Mouse (Mus musculus): ENCODE measurements around the gene Nedd9.

DNA sequence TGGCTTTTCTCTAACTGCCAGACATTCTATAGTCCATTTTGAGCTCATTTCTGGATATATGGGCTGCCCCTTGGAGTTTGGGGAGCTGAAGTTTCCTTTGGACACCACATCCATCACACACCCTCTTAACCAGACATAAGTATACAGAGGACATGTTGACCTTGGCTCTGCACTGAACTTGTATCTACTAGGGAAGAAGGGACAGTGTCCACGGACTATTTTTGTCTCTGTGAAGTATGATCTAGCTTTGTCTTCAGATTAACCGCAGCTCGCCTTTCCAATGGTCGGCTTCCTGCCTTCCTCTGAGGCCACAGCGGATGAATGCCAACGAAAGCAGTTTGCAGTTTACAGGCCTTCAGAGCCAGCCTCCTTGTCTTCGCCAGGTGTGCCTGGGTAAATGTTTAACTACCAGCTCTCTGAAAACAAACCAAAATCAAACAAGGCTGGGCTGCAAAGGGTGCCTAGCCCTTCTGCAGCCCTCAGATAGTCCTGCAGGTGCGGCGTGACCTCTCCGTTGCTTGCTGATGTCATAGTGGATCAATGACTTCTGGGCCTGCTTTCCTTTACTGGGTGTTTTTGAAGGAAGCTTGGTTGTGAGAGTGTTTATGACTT is 63.6 kb downstream of the Nedd9 start:
- TF ChIP-seq POLR2A (IDR thresholded peaks at IDR 0.05; ENCODE audit: insufficient read depth, low read depth, low read length) (no peak), CTCF (IDR thresholded peaks at IDR 0.05; ENCODE audit: insufficient read depth, low read depth, low read length) (no peak)

Measured in olfactory bulb, adult 2 months (tissue).